Mouse (Mus musculus) thymus, postnatal 25 days (tissue): ENCODE data around the gene Rpl12.

Experiments used
- DNase-seq: peaks from one replicate; pipeline ENCODE4 v3.0.0; 2022

The Rpl12 gene

DNA sequence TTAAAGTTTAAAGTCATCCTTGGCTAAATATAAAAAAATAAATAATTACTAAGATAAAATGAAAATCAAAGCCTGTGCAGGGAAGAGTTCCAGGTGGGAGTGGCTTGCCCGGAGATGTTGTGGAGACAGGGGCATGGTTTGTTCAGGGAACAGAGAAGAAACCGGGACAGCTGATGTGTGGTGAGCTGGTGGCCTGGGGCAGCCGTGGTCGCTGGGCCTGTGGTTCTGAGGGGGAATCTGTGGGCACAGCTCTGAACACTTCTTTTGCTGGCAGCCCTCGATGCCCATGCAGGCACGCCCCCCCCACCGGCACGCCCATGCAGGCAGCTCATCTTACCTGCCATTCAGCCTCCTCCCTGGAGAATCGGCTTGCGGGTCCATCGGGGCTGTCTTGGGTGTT lies 13.9 kb upstream of the Rpl12 start:
- DNase-seq: no peak

DNA sequence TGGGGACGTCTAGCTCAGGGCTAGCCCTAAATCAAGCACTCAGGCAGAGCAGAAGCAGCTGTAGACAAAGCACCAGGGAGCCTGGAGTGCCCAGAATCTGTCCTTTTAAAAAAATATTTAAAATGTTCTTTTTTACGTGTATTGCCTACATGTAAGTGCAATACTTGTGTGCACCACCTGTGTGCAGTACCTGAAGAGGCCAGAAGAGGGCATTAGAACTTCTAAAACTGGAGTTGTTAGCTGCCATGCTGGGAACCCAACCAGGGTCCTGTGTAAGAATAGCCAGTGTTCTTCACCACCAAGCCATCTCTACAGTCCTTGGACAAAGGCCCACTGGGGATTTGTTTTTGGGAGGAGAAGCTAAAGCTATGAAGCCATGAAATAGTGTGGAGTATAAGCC lies 6.8 kb upstream of the Rpl12 start:
- no peak for DNase-seq

DNA sequence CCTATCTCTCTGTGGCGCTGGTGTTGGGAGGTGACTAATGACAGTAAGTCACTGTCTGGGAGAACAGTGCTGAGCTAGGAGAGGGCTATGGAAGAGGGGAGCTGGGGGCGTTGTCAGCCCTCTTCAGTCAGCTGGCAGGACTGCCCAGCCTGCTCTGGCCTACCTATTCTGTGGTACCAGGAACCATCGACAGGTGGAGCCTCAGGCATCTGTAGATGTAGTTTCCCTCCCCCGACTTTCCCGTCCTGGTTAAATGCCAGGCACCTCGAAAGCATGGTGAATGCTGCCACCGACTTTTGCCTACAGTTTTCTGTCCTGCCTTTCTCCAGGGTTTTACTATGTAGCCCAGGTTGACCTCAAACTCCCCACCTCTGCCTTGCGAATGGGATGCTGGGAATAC lies 4.0 kb upstream of the Rpl12 start:
- DNase-seq: no peak

DNA sequence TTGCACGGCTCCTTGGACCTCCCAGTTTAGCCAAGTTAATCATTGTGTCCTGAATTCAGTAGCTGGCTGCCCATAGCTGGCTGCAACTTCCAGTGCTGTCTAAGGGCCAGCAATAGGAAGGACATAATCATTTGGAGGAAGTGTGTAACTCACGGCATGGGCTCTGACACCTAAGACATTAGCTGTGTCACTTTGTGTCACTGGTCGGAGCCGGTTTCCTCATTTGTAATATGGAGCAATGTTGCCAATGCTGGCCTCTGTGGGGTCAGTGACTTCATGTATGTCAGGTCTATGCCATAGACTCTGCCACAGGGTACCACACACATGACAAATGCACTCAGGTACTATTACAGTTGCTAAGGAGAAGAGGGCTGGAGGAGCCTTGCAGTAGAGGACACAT lies 1.1 kb upstream of the Rpl12 start:
- DNase-seq: no peak

DNA sequence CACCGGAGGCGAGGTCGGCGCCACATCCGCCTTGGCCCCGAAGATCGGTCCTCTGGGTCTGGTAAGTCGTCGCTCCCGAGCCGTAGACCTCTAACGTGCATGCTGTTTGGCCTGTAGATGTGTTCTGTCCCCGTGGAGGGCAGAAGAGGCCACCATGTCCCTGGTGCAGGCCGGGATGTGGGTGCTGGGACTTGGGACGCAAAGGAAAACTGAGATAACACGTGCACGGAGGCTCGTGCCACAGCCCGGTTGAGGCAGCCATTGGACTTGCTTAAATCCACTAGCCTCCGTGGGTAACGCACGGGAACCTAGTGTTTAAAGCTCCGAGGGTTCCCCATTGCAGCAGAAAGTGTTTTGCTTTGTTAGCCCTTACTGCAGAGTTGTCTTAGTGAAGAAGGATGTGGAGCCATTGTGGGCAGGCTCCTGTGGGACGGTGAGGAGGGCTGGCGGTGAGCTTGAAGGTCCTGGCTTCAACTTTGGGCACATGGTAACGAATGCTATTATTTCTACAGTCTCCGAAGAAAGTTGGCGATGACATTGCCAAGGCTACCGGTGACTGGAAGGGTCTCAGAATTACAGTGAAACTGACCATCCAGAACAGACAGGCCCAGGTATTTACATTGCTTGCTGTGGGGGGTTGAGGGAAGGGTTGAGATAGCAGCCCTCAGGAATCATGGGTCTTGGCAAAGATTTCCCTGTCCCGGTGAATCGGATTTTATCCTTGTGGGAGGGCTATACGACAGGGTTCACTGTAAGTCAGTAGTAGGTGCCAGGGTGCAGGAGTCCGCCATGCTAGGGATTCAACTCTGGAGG lies 909 bp downstream of the Rpl12 start:
- DNase-seq: no peak

DNA sequence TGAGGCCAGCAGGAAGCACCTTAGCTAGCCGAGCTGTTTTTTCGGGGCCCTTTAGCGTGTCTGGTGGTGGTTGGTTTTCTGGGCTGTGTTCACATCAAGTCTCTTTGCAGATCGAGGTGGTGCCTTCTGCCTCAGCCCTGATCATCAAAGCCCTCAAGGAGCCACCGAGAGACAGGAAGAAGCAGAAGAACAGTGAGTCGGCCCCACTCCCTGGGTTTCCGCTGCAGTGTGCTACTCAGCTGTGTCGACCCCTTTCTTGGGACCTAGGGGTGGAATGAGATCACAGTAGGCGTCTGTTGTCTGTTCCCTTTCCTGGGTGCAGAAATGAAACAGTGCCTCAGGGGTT lies 1.5 kb downstream of the Rpl12 start:
- peak; percentile 77 for DNase-seq

DNA sequence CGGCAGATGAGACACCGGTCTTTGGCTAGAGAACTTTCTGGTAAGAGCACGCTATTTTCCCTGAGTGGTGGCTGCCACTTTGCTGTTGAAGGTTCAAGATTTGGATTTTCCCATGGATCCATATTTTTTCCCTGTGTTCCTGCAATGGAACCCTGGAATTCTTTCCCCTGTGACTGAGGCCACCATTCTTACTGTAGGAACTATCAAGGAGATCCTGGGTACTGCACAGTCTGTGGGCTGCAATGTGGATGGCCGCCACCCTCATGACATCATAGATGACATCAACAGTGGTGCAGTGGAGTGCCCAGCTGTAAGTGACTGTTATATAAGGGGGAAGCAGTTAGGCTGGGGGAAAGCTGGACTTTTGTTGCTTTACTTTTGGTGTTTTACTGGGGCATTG lies 2.2 kb downstream of the Rpl12 start:
- no peak for DNase-seq

DNA sequence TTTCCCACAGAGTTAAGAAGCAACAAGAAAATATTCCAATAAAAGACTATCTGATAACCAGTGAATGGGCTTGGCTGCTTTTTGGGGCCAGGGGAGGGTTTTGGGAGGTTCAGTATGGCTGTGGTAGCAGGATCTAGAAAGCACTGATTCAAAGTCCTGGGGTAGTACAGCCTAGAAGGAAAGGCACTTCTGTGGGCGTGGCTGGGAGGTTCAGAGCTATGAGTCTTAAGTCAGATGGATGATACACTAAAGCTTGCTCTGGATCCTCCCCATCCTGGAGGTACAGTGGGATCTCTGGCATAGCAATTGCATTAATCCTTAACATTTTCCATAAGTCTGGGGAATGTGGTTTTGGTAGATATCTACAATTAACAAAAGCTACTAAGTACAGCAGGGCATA lies 2.6 kb downstream of the Rpl12 start:
- no peak for DNase-seq

DNA sequence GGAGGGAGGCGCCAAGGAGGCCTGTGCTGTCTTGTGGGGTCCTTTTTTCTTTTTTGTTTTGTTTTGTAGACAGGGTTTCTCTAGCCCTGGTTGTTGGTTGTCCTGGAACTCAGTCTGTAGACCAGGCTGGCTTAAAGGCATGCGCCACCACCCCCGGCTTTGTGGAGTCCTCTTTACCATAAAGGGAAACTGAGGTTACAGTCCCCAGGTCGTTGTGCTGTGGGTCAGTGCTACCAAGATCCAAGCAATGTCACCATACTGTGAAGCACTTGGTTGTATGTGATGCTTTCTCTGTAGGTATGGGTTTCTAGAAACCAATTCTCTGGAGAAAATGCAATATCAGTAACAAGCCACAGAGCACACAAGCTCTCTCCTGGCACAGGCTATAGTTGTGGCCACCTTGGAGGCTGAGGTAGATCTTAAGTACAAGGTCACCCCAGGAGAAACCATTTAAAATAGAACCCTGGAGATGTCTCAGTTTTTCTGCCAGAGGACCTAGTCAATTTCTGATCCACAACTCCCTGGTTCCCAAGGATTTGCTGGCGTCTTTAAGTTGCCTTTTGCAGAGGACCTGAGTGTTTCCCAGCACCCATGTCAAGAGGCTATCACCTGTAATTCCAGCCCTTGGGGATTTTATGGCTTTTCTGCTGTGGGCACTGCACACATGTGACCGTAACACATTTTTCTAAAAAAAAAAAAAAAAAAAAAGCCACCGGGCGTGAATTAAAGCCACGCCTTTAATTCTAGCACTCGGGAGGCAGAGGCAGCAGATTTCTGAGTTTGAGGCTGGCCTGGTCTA lies 3.5 kb downstream of the Rpl12 start:
- DNase-seq: no peak

DNA sequence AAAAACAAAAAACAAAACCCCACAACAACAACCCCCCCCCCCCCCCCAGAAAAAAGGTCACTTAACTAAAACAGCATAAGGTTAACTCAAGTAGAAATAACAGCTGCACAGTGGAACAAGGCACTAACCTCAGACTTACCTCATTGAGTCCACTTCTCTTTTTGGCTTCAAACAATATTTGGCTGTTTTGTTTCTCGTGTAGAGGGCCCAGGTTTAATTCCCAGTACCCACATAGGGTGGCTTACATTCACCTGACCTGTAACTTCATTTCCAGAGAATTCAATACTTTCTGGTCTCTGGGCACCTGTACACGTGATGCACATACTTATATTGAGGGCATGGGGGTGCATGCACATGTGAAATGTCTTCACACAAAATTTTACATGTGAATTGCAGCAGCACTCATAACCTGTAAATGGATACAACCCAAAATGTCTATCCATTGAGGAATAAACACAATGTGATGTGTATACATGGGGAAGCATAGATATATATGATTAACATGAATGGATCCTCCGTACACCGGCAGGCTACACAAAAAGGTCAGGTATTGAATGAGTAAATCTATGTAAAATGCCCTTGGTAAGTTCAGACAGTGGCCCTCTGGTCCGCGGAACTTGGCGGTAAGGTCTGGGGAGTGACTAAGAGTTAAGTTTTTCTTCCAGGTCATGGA lies 4.3 kb downstream of the Rpl12 start:
- DNase-seq: no peak

DNA sequence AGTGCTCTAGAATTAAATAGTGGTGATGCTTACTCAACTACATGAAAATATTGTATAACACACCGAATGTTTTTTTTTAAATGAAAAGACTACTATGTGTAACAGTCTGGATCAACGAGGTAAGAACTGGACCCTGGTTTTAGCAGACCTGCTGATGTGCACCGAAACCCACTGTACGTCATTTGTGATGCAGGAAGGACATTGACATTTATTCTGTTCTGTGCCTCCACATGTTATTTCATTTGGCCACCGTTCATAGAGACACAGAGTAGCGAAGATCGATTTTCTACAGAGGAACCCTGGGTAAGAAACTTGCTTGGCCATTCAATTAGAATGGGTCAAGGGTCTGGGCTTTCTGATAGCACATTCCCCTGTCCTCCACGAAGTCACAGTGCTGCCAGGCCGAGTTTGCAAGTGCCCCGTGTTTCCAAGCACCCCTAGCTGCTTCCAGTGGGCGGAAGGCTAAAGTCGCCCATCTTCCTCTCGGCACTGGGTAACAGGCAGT lies 4.9 kb downstream of the Rpl12 start:
- no peak for DNase-seq

DNA sequence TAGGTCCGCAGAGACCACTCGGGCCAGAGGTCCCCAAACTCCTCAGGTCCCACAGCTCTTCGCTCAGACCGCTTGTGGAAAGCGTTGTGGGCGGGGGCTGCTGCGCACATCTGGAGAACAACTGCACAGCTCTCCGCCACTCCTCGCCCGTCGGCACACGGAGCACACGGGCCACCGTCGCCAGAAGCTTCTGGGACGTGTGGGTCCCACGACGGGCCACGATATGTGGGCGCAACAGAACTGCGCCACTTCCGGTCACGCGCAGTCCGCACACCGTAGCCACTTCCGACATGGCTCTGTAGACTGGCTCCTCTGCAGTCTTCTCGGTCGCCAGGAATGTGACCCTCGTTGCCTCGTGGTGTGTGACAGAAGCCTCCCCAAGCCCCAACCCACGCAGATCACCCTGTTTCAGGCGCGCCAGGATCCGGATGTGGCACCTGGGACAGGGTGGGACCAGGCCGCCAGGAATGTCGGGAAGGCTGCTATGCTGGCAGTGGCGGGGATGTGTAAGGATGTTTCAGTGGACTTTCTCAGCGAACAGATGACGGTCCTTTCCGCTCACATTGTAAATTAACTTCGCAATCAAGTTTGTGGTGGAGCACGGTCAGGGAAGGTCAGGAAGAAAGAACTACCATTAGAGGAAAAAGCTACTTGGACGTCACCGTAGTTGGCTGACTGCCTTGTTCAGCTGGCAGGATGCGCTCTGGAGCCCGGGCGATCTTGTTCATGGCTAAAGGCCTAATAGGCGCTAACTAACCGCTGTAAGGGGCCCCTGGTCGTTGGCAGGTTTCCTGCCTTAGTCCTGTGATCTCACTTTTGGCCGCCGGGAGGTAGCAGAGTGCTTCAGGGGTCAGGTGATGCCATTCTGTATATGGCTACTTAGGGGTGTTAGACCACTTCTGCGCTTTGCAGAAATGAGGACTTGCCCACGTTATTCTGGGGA lies 5.6 kb downstream of the Rpl12 start:
- peak; percentile 81 for DNase-seq

DNA sequence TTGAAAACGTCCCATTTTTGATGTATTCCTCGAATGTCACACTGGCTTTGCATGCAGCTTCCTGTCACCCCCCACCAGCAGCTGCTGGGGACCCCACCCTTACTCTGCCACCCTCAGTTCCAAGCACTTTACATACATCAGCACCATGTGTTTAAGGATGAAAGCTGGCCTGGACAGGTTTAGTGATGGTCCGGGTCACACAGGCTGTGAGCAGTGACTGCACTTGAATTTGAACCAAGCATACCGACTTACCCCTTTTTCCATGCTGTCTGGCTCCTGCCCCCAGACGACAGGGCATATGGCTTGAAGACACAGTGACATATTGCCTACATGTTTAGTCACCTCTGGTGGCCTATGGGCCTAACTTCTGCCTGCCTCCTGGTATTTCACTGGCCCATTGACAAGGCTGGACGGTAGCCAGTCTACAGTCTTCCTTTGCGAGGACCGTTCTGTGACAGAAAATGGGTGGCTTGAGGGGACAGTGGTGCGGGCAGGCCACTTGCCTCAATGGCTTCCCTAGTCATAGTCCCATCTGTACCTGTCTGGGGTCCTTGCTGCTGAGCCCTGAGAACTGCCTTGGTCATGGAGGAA lies 6.8 kb downstream of the Rpl12 start:
- DNase-seq: no peak

DNA sequence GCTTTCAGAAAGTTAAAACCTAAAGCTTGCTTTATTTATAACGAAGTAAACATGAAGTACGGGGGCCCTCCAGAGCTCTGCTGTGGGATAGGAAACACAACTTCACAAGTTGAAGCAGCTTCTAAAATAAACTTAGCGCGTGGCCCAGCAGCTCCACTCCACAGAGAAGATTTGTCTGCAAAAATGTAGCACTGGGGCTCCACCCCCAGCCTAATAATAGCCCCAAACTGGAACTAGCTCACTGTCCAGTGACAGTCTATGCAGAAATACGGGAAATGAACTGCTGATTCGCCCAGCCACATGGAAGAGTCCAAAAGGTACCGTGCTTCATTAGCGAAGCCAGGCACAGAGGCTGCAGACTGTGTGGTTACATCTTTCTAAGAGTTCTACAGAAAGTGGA lies 8.0 kb downstream of the Rpl12 start:
- no peak for DNase-seq

DNA sequence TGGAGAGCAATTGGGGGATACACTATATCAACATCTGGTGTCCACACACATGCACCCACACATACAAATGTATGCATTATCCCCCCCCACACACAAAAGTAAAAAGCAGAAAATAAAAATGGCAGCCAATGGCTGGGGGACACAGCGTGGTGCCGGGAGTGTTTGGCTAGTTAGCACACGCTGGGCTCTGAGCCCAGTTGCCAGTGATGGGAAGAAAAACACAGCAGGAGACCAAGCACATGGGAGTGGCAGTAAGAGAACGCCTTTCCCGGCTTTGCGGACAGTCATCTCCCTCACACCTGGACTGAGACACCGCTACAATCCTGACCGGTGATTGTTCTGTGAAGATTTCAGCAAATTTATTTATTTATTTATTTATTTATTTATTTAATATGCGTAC lies 9.9 kb downstream of the Rpl12 start:
- DNase-seq: no peak

DNA sequence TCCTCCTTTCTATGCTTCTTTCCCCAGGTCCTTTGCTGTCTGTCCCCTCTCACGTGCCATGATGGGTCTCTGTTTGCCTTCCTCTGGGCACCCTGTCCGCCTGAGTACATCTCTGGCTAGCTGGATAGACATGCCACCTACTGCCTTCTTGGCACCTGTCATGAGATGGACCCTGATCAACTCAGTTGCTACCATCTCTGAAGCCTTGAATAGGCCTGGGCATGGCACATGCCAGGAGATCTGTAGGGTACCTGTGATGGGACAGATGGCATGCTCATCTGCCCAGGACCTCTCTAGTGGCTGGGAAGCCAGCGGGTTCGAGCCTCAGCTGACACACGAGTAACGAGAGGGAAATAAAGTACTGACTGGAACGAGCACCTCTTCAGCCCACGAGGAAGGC lies 12.9 kb downstream of the Rpl12 start:
- no peak for DNase-seq

DNA sequence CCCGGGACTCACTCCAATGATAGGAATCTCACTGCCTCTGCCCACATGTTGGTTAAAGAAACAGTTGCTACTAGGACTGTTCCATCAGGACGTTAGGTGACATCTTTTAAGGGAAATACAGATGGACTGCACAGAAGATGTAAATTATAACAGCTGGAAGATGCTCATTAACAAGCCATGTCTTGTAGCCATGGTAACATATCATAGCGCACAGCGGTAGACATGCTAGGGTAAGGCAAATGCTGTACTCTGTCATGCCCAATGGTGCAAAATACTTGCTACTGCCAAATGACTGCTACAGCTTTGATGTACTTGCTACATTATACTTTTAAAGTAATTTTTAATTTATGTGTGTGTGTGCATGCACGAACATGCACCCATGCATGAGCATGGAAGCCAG lies 15.8 kb downstream of the Rpl12 start:
- no peak for DNase-seq

DNA sequence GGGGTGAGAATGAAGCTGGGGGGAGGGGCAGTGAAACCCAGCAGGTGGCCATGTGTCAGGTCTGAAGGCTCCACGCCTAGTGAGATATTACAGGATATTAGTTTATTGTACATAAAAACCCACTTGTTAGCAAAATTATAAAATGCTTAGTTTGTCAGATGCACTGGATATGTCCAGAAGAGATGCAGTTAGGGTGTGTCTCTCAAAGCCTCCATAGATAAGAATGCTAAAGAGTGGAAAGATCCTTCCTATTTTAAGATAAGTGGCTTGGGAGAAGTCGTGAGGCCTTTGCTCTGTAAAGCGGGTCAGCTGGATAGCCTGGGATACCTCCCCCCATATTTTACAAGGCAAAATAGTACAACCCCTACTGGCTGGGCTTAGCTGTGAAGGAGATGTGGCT lies 17.3 kb downstream of the Rpl12 start:
- DNase-seq: no peak

DNA sequence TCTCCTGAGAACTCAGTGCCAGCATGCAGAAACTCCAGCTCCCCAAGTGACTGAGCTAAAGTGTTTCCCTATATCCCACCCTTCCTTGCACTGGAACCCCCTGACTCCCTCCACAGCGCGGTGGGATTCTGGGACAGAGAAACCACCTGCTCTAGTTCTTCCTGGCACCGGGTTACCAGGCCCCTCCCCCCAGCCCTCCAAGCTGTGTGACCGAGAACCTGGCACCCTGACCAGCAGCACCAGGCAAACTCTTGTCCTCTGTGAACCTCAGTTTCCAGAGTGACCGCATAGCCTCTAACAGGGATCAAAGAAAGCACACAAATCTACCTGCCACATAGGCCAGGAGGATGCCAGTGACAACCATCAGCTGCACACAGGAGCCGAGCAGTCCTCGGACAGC lies 18.3 kb downstream of the Rpl12 start:
- DNase-seq: no peak

DNA sequence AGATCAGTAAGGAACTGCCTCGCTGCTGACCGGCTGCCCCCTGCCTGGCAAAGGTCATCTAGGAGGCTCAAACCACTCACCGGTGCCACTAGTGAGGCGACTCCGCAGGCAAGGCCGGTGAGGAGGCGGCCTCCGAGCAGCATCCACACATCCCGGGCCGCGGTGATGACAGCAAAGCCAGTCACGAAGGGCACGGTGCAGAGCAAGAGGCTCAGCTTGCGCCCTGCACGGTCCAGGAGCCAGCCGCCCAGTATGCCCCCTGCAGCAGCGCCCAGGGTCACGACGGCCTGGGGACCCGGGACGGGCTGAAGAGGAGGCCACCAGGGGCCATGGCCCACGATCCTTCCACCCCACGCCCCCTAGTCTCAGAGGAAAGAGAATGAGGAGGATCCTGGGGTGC lies 19.9 kb downstream of the Rpl12 start:
- DNase-seq: peak; percentile 16

DNA sequence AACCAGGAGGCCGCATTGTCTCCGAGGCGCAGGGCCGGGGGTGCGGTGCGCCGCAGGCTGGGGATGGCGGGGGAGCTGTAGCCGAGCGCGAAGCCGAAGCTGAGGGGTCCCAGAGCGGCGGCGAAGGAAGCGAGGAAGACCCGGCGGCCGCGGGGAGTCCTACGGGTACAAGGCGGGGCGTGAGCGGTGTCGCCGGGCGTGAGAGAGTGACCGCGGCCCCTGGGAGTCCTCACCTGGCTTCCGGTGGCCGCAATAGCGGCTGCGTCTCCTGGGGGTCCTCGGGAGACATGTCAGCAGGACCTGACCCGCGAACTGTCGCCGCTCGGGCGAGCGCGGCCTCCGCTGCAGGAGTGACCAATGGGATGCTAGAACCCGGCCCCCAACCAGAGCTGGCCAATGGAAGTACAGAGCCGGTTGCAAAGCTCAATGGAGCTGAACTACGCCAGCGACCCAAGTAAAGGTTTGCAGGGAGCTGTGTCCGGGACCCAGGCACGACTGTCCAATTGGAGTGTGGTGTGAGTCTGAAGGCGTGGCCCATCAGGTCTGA lies 20.4 kb downstream of the Rpl12 start, which contains the start of gene Slc2a8:
Gene Slc2a8 (minus strand): TSS at position 359 of the 547 bp plus-strand sequence.
- peak; percentile 77 for DNase-seq

DNA sequence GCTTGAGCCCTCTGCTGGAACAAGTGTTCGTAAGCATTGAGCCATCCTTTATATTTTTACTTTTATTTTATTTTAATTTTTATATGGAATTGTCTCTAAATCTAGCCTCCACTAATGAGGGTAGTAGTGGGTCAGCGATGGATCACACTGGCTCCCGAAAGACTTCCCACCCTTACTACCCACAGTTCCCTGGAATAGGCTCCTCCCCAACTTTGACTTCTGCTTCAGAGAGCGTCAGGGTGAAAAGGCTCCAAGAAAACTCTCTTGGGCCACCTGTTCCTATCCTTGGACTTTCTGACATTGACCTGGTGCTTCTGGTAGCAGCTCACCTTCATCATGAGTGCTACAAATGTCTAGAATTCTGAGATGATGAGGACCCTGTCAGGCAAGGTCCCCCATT lies 21.3 kb downstream of the Rpl12 start:
- DNase-seq: no peak
